Mouse (Mus musculus) midbrain, embryonic 12.5 days (tissue): ENCODE results near the gene Gna14. TPM values are rescaled to one million over a fixed set of nuclear protein-coding genes. Genes with fewer than 3 reads are reported as not detected.

Source experiments
- ATAC-seq: fragments of 200-750 bp; cut with Nextera tagmentation; 2 replicates; pipeline ENCODE4 v1.8.0; 2017; ENCODE audit warnings: low read depth, moderate TSS enrichment, moderate library complexity; ENCODE audit not compliant: low FRiP score
- H3K27ac ChIP-seq: fragments of 300-500 bp; sonication (generic); replicated peaks from 2 replicates; pipeline ENCODE4 v1.5.1; 2016; ENCODE audit warnings: mild to moderate bottlenecking
- H3K27me3 ChIP-seq: fragments of 300-500 bp; sonication (generic); 2 replicates; pipeline ENCODE4 v1.6.1; 2016; ENCODE audit warnings: mild to moderate bottlenecking
- H3K36me3 ChIP-seq: fragments of 300-500 bp; sonication (generic); 2 replicates; pipeline ENCODE4 v1.6.1; 2016
- H3K4me1 ChIP-seq: fragments of 300-500 bp; sonication (generic); 2 replicates; pipeline ENCODE4 v1.6.1; 2016
- H3K4me2 ChIP-seq: fragments of 300-500 bp; sonication (generic); replicated peaks from 2 replicates; pipeline ENCODE4 v1.6.1; 2016; ENCODE audit warnings: mild to moderate bottlenecking, moderate library complexity
- H3K4me3 ChIP-seq: fragments of 300-500 bp; sonication (generic); 2 replicates; pipeline ENCODE4 v1.5.1; 2016; ENCODE audit warnings: mild to moderate bottlenecking
- H3K9ac ChIP-seq: fragments of 300-500 bp; sonication (generic); replicated peaks from 2 replicates; pipeline ENCODE4 v1.6.1; 2016; ENCODE audit warnings: mild to moderate bottlenecking, moderate library complexity
- H3K9me3 ChIP-seq: fragments of 300-500 bp; sonication (generic); 2 replicates; pipeline ENCODE4 v1.6.1; 2016; ENCODE audit warnings: mild to moderate bottlenecking
- WGBS: fragments of 180-500 bp; shearing (Covaris S2); methylation state at CpG from one replicate; pipeline ENCODE4 v1.1.7; 2016; 5-methylcytosine and 5-hydroxymethylcytosine counted together
- polyA plus RNA-seq: library from polyadenylated mRNA; unstranded; fragments of >200 nt; fragmentation: Nextera tagmentation; extraction: Ambion mirVana; gene quantifications from 2 replicates; pipeline ENCODE4 v1.2.1, GENCODE M21; 2016

Gna14 gene
- polyA plus RNA-seq, 1 experiment from 2014 or later: 0.51 TPM

DNA sequence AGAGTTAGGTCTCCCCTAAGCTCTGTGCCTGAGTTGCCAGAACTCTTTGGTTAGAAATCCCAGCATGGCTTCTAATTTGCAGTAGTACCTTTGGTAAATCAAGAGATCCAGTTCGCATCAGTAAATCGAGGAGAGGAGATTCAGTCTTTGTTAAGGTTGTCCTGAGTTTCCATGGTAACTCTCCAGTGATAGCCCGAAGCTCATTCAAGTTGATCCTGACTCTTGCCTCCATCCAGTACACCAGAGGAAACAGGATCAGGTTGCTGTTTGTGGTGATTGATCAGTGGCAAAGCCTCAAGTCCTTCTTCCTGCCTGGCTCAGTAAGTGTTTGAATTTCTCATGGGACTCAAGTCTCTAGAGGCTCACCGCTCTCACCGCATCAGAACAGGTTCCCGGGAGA, 24.7 kb downstream of the Gna14 start:
- no peak overlapping the region for H3K4me2 ChIP-seq
- no peaks in the 10 kb centered on the region for H3K27me3 ChIP-seq
- peaks cover 5% of the 10 kb centered on the region; the same call in 1 of the 2 replicates for H3K4me1 ChIP-seq
- H3K4me3 ChIP-seq: no peak overlapping the region
- no peaks in the 10 kb centered on the region for H3K9me3 ChIP-seq
- H3K36me3 ChIP-seq: no peaks in the 10 kb centered on the region
- 52% methylated on average over 6 of the region's 6 CpGs for WGBS
- no peak for ATAC-seq
- H3K9ac ChIP-seq: no peak overlapping the region
- H3K27ac ChIP-seq: no peak overlapping the region

GRCm38 (mm10) chr19:16460831-16461230, 25.3 kb downstream of the Gna14 start:
- Histone ChIP-seq H3K4me1 (peaks cover 5% of the 10 kb centered on the region; the same call in 1 of the 2 replicates), H3K4me2 (no peak overlapping the region), H3K27me3 (no peaks in the 10 kb centered on the region), H3K36me3 (no peaks in the 10 kb centered on the region), H3K9me3 (no peaks in the 10 kb centered on the region), H3K9ac (no peak overlapping the region), H3K4me3 (no peak overlapping the region), H3K27ac (no peak overlapping the region)
- ATAC-seq: no peak
- WGBS: 86% methylated on average over 14 of the region's 14 CpGs

DNA sequence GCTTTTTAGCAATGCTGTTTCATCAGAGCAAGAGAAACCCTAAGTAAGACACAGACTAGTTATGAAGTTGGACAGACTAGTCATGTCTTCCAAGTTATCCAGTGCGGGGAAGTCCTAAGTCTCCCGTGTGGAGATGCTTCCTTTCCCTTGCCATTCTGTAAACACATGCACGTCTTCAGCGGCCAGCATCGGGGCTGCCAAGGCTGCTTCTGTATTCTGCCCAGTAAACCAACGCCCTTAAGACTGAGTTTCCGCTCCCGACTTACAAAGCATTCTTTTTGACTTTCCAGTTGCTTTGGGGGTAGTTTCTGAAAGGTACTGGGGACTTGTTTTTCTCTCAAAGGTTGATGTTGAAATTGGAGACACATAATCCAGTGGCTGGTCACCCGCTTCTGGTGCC, 26.9 kb downstream of the Gna14 start:
- 79% methylated on average over 9 of the region's 9 CpGs for WGBS
- no peaks in the 10 kb centered on the region for H3K9me3 ChIP-seq
- no peak overlapping the region for H3K4me3 ChIP-seq
- no peak overlapping the region for H3K4me2 ChIP-seq
- no peaks in the 10 kb centered on the region for H3K27me3 ChIP-seq
- H3K4me1 ChIP-seq: peaks cover 5% of the 10 kb centered on the region; the same call in 1 of the 2 replicates
- no peaks in the 10 kb centered on the region for H3K36me3 ChIP-seq
- H3K9ac ChIP-seq: no peak overlapping the region
- H3K27ac ChIP-seq: no peak overlapping the region
- no peak for ATAC-seq

DNA sequence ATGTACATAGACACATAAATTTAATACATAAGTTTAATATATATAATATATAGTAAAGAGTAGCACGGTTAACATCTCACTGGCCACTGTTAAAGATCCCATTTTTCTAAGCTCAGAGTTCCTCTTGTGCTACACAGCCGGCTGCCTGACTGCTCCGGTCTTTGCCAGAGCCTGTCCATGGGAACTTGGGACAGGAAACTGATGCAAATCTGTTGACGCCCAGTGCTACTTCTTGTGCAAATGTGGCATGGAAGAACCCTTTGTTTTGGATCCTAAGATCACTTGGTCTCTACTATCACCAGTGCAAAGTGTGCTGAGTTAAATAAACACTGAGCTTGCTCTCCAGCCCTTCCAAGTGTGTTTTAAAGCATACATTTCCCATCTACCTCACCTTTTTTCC, 29.2 kb downstream of the Gna14 start:
- Histone ChIP-seq H3K9me3 (no peaks in the 10 kb centered on the region), H3K9ac (no peak overlapping the region), H3K4me1 (peaks cover 5% of the 10 kb centered on the region; the same call in 1 of the 2 replicates), H3K4me3 (no peak overlapping the region), H3K36me3 (no peaks in the 10 kb centered on the region), H3K27me3 (no peaks in the 10 kb centered on the region), H3K27ac (no peak overlapping the region), H3K4me2 (no peak overlapping the region)
- no peak for ATAC-seq
- 82% methylated on average over 4 of the region's 4 CpGs for WGBS

GRCm38 (mm10) chr19:16468756-16469374, 33.3 kb downstream of the Gna14 start:
- Histone ChIP-seq H3K4me3 (no peak overlapping the region), H3K4me1 (no peaks in the 10 kb centered on the region), H3K4me2 (no peak overlapping the region), H3K9ac (no peak overlapping the region), H3K36me3 (no peaks in the 10 kb centered on the region), H3K27me3 (no peaks in the 10 kb centered on the region), H3K9me3 (0 out of 2 replicates have a peak, but pooled peaks cover 6% of the 10 kb centered on the region), H3K27ac (no peak overlapping the region)
- 68% methylated on average over 2 of the region's 2 CpGs for WGBS
- ATAC-seq: no peak

GRCm38 (mm10) chr19:16472655-16473054, 37.1 kb downstream of the Gna14 start:
- no peaks in the 10 kb centered on the region for H3K27me3 ChIP-seq
- ATAC-seq: no peak
- WGBS: 83% methylated on average over 5 of the region's 5 CpGs
- no peaks in the 10 kb centered on the region for H3K4me1 ChIP-seq
- no peak overlapping the region for H3K4me2 ChIP-seq
- H3K27ac ChIP-seq: no peak overlapping the region
- no peak overlapping the region for H3K4me3 ChIP-seq
- H3K36me3 ChIP-seq: no peaks in the 10 kb centered on the region
- no peak overlapping the region for H3K9ac ChIP-seq
- 0 out of 2 replicates have a peak, but pooled peaks cover 7% of the 10 kb centered on the region for H3K9me3 ChIP-seq

GRCm38 (mm10) chr19:16477314-16477946, 41.9 kb downstream of the Gna14 start:
- no peak overlapping the region for H3K27ac ChIP-seq
- H3K9ac ChIP-seq: no peak overlapping the region
- no peak overlapping the region for H3K4me3 ChIP-seq
- H3K27me3 ChIP-seq: no peaks in the 10 kb centered on the region
- H3K36me3 ChIP-seq: no peaks in the 10 kb centered on the region
- H3K4me2 ChIP-seq: no peak overlapping the region
- no peaks in the 10 kb centered on the region for H3K4me1 ChIP-seq
- 0 out of 2 replicates have a peak, but pooled peaks cover 7% of the 10 kb centered on the region for H3K9me3 ChIP-seq
- no peak for ATAC-seq
- WGBS: 89% methylated on average over 12 of the region's 12 CpGs

DNA sequence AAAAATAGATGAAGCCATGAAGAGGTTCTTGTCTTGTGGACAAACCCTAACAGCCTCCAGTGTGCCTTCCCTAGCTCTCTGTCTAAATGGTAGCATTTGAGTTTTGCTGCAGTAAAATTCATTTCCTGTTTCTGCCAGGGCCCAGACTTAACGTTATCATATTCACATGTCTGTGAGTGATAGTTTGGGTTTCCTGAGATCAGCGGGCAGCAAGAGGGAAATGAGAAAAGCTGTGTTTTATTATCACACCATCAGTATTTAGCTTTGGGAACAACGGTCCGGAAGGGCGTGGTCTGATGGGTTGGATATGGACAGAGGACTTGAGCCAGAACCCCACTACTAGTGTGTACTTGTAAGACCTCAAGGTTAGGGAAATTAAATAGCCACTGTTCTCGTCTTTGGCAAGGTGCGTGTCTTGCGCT, 42.6 kb downstream of the Gna14 start:
- Histone ChIP-seq H3K4me2 (no peak overlapping the region), H3K9ac (no peak overlapping the region), H3K36me3 (no peaks in the 10 kb centered on the region), H3K27ac (no peak overlapping the region), H3K9me3 (0 out of 2 replicates have a peak, but pooled peaks cover 7% of the 10 kb centered on the region), H3K4me3 (no peak overlapping the region), H3K27me3 (no peaks in the 10 kb centered on the region), H3K4me1 (no peaks in the 10 kb centered on the region)
- ATAC-seq: no peak
- 89% methylated on average over 8 of the region's 8 CpGs for WGBS

DNA sequence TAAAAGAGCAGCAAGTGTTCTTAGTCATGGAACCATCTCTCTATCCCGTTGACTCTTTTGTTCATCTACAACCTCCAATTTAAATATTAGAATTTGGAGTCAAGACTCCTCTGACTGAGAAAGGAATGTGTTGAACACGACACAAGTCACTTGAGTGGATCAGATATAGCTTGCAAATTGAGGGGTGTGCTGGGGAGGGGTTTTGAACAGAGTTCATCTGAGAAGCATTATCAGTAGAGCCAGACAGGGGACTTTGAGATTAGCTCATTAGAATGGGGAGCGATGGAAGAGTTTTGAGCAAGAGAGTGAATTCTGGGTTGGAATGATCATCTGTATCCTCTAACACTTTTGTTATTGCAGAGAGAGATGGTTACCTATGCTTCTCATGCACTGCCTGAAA, 46.5 kb downstream of the Gna14 start:
- H3K27me3 ChIP-seq: no peaks in the 10 kb centered on the region
- no peak overlapping the region for H3K4me3 ChIP-seq
- no peak overlapping the region for H3K27ac ChIP-seq
- ATAC-seq: no peak
- WGBS: 88% methylated on average over 3 of the region's 3 CpGs
- H3K9me3 ChIP-seq: no peaks in the 10 kb centered on the region
- no peak overlapping the region for H3K9ac ChIP-seq
- no peak overlapping the region for H3K4me2 ChIP-seq
- H3K36me3 ChIP-seq: no peaks in the 10 kb centered on the region
- no peaks in the 10 kb centered on the region for H3K4me1 ChIP-seq

DNA sequence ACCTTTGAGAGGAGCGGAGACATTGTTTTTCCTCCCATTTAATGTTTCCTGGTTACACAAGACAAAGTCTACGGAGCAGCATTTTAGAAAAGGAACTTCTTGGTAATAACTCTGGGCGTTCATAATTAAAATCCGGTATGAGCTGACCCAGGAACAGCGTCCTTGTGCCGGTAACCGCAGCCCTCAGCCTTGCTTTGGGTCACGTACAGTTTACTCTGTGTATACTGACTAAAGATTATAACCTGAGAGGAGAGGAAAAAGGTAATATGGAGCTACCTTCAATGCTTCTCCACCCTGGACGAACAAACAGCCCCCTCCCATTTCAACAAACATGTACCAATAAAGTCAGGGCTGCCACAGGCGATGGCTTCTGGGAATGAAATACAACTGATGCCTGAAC, 48.7 kb downstream of the Gna14 start:
- Histone ChIP-seq H3K9me3 (no peaks in the 10 kb centered on the region), H3K4me1 (no peaks in the 10 kb centered on the region), H3K9ac (no peak overlapping the region), H3K27me3 (no peaks in the 10 kb centered on the region), H3K36me3 (no peaks in the 10 kb centered on the region), H3K4me3 (no peak overlapping the region), H3K4me2 (no peak overlapping the region), H3K27ac (no peak overlapping the region)
- no peak for ATAC-seq
- WGBS: 90% methylated on average over 10 of the region's 10 CpGs

DNA sequence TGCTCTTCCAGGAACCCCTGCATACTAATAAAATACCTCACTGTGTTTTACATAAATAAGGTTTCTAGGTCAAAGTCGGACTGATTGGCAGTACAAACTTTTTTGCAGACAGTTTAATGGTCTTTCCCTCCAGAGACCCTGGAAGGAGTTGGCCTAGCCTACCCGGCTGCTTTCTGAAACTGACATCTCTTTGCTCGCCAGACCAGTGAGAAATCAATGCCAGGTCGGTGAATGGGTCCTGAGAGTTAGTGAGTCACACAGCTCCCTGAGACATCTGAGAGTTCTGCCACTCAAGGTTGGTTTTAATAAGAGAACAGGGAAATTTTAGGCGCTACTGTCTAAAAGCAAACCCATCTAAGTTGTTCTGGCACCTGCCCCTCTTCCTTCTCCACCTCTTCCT, 49.1 kb downstream of the Gna14 start:
- Histone ChIP-seq H3K27ac (no peak overlapping the region), H3K36me3 (no peaks in the 10 kb centered on the region), H3K4me2 (no peak overlapping the region), H3K4me1 (no peaks in the 10 kb centered on the region), H3K9ac (no peak overlapping the region), H3K9me3 (no peaks in the 10 kb centered on the region), H3K27me3 (no peaks in the 10 kb centered on the region), H3K4me3 (no peak overlapping the region)
- 76% methylated on average over 5 of the region's 5 CpGs for WGBS
- ATAC-seq: no peak

- Histone ChIP-seq H3K9me3 (no peaks in the 10 kb centered on the region), H3K27ac (no peak overlapping the region), H3K4me3 (no peak overlapping the region), H3K9ac (no peak overlapping the region), H3K4me1 (peaks cover 12% of the 10 kb centered on the region; the same call in 1 of the 2 replicates), H3K36me3 (no peaks in the 10 kb centered on the region), H3K4me2 (no peak overlapping the region), H3K27me3 (no peaks in the 10 kb centered on the region)
- 77% methylated on average over 12 of the region's 12 CpGs for WGBS
- ATAC-seq: no peak
Observed at GRCm38 (mm10) chr19:16490756-16491155, 55.2 kb downstream of the Gna14 start.
